Mouse (Mus musculus): ENCODE results near the gene Rnf115. TPM values are rescaled to one million over a fixed set of nuclear protein-coding genes. Genes with fewer than 3 reads are reported as not detected.
A peak's percentile ranks its signal among the peaks of the same experiment; 100 is the strongest.
"Not testable (repeated sequence)": the region's sequence is repeated elsewhere in the genome, so short reads cannot be mapped to it uniquely, and the experiment has no call there.

Rnf115 gene
- polyA plus RNA-seq (2016; fragmentation: Nextera tagmentation; extraction: Ambion mirVana), result 47.9 and 59.6 TPM in 2 replicates

GRCm38 (mm10) chr3:96727343-96727827 lies at the start of gene Rnf115, which contains the start of gene Polr3c:
TSS of gene Rnf115 (plus strand) at chr3:96727664.
TSS of gene Polr3c (minus strand) at chr3:96727628.
- Histone ChIP-seq H3K4me3 (peak within 1 kb of the TSS; percentile 90), H3K36me3 (peaks cover 19% of the 10 kb centered on the region), H3K27ac (peak within 1 kb of the TSS; percentile 91), H3K4me1 (peaks cover 33% of the 10 kb centered on the region), H3K9me3 (no peaks in the 10 kb centered on the region), H3K27me3 (ENCODE audit: insufficient read depth, poor library complexity, severe bottlenecking) (no peaks in the 10 kb centered on the region)
- DNase-seq (ENCODE audit: low spot score), result peak; percentile 98
- under 1% methylated on average over 48 of the region's 52 CpGs for WGBS

- H3K27ac ChIP-seq, result no peak overlapping the region
- no peaks in the 10 kb centered on the region for H3K36me3 ChIP-seq
- H3K27me3 ChIP-seq (ENCODE audit: insufficient read depth, poor library complexity, severe bottlenecking), result peaks cover 50% of the 10 kb centered on the region
- no peak overlapping the region for H3K4me3 ChIP-seq
- peaks cover 9% of the 10 kb centered on the region for H3K4me1 ChIP-seq
- DNase-seq (ENCODE audit: low spot score), result no peak
- 64% methylated on average over 7 of the region's 7 CpGs for WGBS
- H3K9me3 ChIP-seq, result no peaks in the 10 kb centered on the region
Measured at GRCm38 (mm10) chr3:96678456-96678855, 49.0 kb upstream of the Rnf115 start.

GRCm38 (mm10) chr3:96679159-96679674 lies 48.2 kb upstream of the Rnf115 start:
- H3K27ac ChIP-seq, result no peak overlapping the region
- 11% methylated on average over 5 of the region's 5 CpGs for WGBS
- H3K4me1 ChIP-seq, result peaks cover 12% of the 10 kb centered on the region
- no peaks in the 10 kb centered on the region for H3K36me3 ChIP-seq
- DNase-seq (ENCODE audit: low spot score), result peak; percentile 71
- no peaks in the 10 kb centered on the region for H3K9me3 ChIP-seq
- H3K4me3 ChIP-seq, result no peak overlapping the region
- peaks cover 58% of the 10 kb centered on the region for H3K27me3 ChIP-seq (ENCODE audit: insufficient read depth, poor library complexity, severe bottlenecking)

- Histone ChIP-seq H3K9me3 (no peaks in the 10 kb centered on the region), H3K4me3 (no peak overlapping the region), H3K4me1 (peaks cover 20% of the 10 kb centered on the region), H3K27me3 (ENCODE audit: insufficient read depth, poor library complexity, severe bottlenecking) (peaks cover 68% of the 10 kb centered on the region), H3K27ac (no peak overlapping the region), H3K36me3 (no peaks in the 10 kb centered on the region)
- DNase-seq (ENCODE audit: low spot score), result no peak
- 18% methylated on average over 12 of the region's 12 CpGs for WGBS
Measured at GRCm38 (mm10) chr3:96680269-96680956, 47.1 kb upstream of the Rnf115 start.

GRCm38 (mm10) chr3:96683496-96683895 lies 44.0 kb upstream of the Rnf115 start:
- whole genome bisulfite sequencing, result 85% methylated on average over 3 of the region's 3 CpGs
- Histone ChIP-seq H3K9me3 (no peaks in the 10 kb centered on the region), H3K27ac (no peak overlapping the region), H3K4me3 (no peak overlapping the region), H3K4me1 (peaks cover 20% of the 10 kb centered on the region), H3K27me3 (ENCODE audit: insufficient read depth, poor library complexity, severe bottlenecking) (peaks cover 68% of the 10 kb centered on the region), H3K36me3 (no peaks in the 10 kb centered on the region)
- no peak for DNase-seq (ENCODE audit: low spot score)

- Histone ChIP-seq H3K36me3 (no peaks in the 10 kb centered on the region), H3K9me3 (no peaks in the 10 kb centered on the region), H3K4me1 (peaks cover 16% of the 10 kb centered on the region), H3K27ac (no peak overlapping the region), H3K4me3 (peak overlapping the region; percentile 55), H3K27me3 (ENCODE audit: insufficient read depth, poor library complexity, severe bottlenecking) (peaks cover 64% of the 10 kb centered on the region)
- no peak for DNase-seq (ENCODE audit: low spot score)
- 41% methylated on average over 17 of the region's 17 CpGs for WGBS
Measured at GRCm38 (mm10) chr3:96684151-96684821, 43.2 kb upstream of the Rnf115 start.

GRCm38 (mm10) chr3:96684822-96685156 lies 42.7 kb upstream of the Rnf115 start:
- no peaks in the 10 kb centered on the region for H3K9me3 ChIP-seq
- peaks cover 64% of the 10 kb centered on the region for H3K27me3 ChIP-seq (ENCODE audit: insufficient read depth, poor library complexity, severe bottlenecking)
- 12% methylated on average over 28 of the region's 28 CpGs for WGBS
- H3K4me1 ChIP-seq, result peaks cover 14% of the 10 kb centered on the region
- H3K4me3 ChIP-seq, result peak overlapping the region; percentile 55
- H3K27ac ChIP-seq, result no peak overlapping the region
- DNase-seq (ENCODE audit: low spot score), result no peak
- no peaks in the 10 kb centered on the region for H3K36me3 ChIP-seq

GRCm38 (mm10) chr3:96686057-96686456 lies 41.4 kb upstream of the Rnf115 start:
- H3K27me3 ChIP-seq (ENCODE audit: insufficient read depth, poor library complexity, severe bottlenecking), result peaks cover 55% of the 10 kb centered on the region
- DNase-seq (ENCODE audit: low spot score); H3K27ac ChIP-seq; H3K36me3 ChIP-seq; H3K4me3 ChIP-seq; H3K9me3 ChIP-seq: not testable (repeated sequence)
- peaks cover 14% of the 10 kb centered on the region for H3K4me1 ChIP-seq
- WGBS, result 90% methylated on average over 5 of the region's 5 CpGs

GRCm38 (mm10) chr3:96688854-96689253 lies 38.6 kb upstream of the Rnf115 start:
- Histone ChIP-seq H3K9me3 (no peaks in the 10 kb centered on the region), H3K27me3 (ENCODE audit: insufficient read depth, poor library complexity, severe bottlenecking) (peaks cover 32% of the 10 kb centered on the region), H3K4me3 (no peak overlapping the region), H3K4me1 (peaks cover 23% of the 10 kb centered on the region), H3K36me3 (no peaks in the 10 kb centered on the region), H3K27ac (no peak overlapping the region)
- 78% methylated on average over 11 of the region's 11 CpGs for WGBS
- no peak for DNase-seq (ENCODE audit: low spot score)

GRCm38 (mm10) chr3:96690298-96690697 lies 37.2 kb upstream of the Rnf115 start:
- Histone ChIP-seq H3K27ac (no peak overlapping the region), H3K9me3 (no peaks in the 10 kb centered on the region)
- WGBS, result 53% methylated on average over 3 of the region's 3 CpGs

GRCm38 (mm10) chr3:96692506-96692905 lies 35.0 kb upstream of the Rnf115 start:
- Histone ChIP-seq H3K9me3 (no peaks in the 10 kb centered on the region), H3K27me3 (ENCODE audit: insufficient read depth, poor library complexity, severe bottlenecking) (peaks cover 11% of the 10 kb centered on the region), H3K36me3 (no peaks in the 10 kb centered on the region), H3K4me3 (peak overlapping the region; percentile 8; the same call in 1 of the 2 replicates), H3K4me1 (peaks cover 26% of the 10 kb centered on the region), H3K27ac (no peak overlapping the region)
- DNase-seq (ENCODE audit: low spot score), result no peak
- WGBS, result 11% methylated on average over 3 of the region's 3 CpGs

More at GRCm38 (mm10) chr3:96690298-96690697, 37.2 kb upstream of the Rnf115 start:
- no peak for DNase-seq (ENCODE audit: low spot score)
- Histone ChIP-seq H3K4me3 (no peak overlapping the region), H3K27me3 (ENCODE audit: insufficient read depth, poor library complexity, severe bottlenecking) (peaks cover 19% of the 10 kb centered on the region), H3K36me3 (no peaks in the 10 kb centered on the region), H3K4me1 (peaks cover 14% of the 10 kb centered on the region; the same call in 1 of the 2 replicates)

GRCm38 (mm10) chr3:96693579-96693978 lies 33.9 kb upstream of the Rnf115 start:
- no peak overlapping the region for H3K27ac ChIP-seq
- no peaks in the 10 kb centered on the region for H3K36me3 ChIP-seq
- H3K4me1 ChIP-seq, result peaks cover 34% of the 10 kb centered on the region
- no peaks in the 10 kb centered on the region for H3K9me3 ChIP-seq
- no peak for DNase-seq (ENCODE audit: low spot score)
- no peak overlapping the region for H3K4me3 ChIP-seq
- peaks cover 11% of the 10 kb centered on the region for H3K27me3 ChIP-seq (ENCODE audit: insufficient read depth, poor library complexity, severe bottlenecking)
- WGBS, result 74% methylated on average over 1 of the region's 1 CpGs

- H3K9me3 ChIP-seq, result no peaks in the 10 kb centered on the region
- peak; percentile 94 for DNase-seq (ENCODE audit: low spot score)
- under 1% methylated on average over 35 of the region's 35 CpGs for WGBS
Measured at GRCm38 (mm10) chr3:96696198-96696765, 31.2 kb upstream of the Rnf115 start, which contains the start of gene Pias3. TSS of gene Pias3 (plus strand) at chr3:96696384.

More at GRCm38 (mm10) chr3:96696198-96696765, 31.2 kb upstream of the Rnf115 start, which contains the start of gene Pias3:
- peak within 1 kb of the TSS; percentile 98 for H3K27ac ChIP-seq
- peaks cover 45% of the 10 kb centered on the region for H3K4me1 ChIP-seq
- peaks cover 23% of the 10 kb centered on the region for H3K36me3 ChIP-seq
- H3K27me3 ChIP-seq (ENCODE audit: insufficient read depth, poor library complexity, severe bottlenecking), result no peaks in the 10 kb centered on the region
- H3K4me3 ChIP-seq, result peak within 1 kb of the TSS; percentile 93

Measured in heart, embryonic 10.5 days (tissue).